ENCODE assay signal across 19 mouse cellular contexts in genomic region chr6:107513716-107514115, GRCm38 (mm10). TPM values are rescaled to one million over a fixed set of nuclear protein-coding genes. Genes with fewer than 3 reads are reported as not detected.
"Had no signal": no experiment of that assay in that cellular context is flagged by ENCODE, and none has a peak within 500 bp of the region (broad histone marks: within the 10 kb centered on the region; RNA-seq: fewer than 3 reads in every experiment).

No protein-coding gene starts in this region.

- ATAC-seq: liver, postnatal 0 days had no signal

- H3K4me1 ChIP-seq: limb, embryonic 12.5 days; liver, embryonic 13.5 days; lung, embryonic 15.5 days; megakaryocyte, embryonic 14.5 days; midbrain, embryonic 12.5 days; neural tube, embryonic 12.5 days had no signal

- H3K27ac ChIP-seq: layer of hippocampus, adult 2 months; left cerebral cortex, adult 2 months; limb, embryonic 12.5 days; liver, embryonic 13.5 days; lung, embryonic 15.5 days; macrophage; midbrain, embryonic 12.5 days; neural tube, embryonic 12.5 days; stomach, postnatal 0 days had no signal

- H3K9me3 ChIP-seq: limb, embryonic 12.5 days; liver, embryonic 13.5 days; lung, embryonic 15.5 days; midbrain, embryonic 12.5 days; neural tube, embryonic 12.5 days had no signal

- H3K27me3 ChIP-seq: limb, embryonic 12.5 days; liver, embryonic 13.5 days; lung, embryonic 15.5 days; megakaryocyte, embryonic 14.5 days; midbrain, embryonic 12.5 days; neural tube, embryonic 12.5 days had no signal

- H3K36me3 ChIP-seq: limb, embryonic 12.5 days; liver, embryonic 13.5 days; lung, embryonic 15.5 days; midbrain, embryonic 12.5 days; neural tube, embryonic 12.5 days had no signal

- H3K4me2 ChIP-seq: limb, embryonic 12.5 days; liver, embryonic 13.5 days; lung, embryonic 15.5 days; midbrain, embryonic 12.5 days; neural tube, embryonic 12.5 days had no signal

- H3K4me3 ChIP-seq: layer of hippocampus, adult 2 months; left cerebral cortex, adult 2 months; limb, embryonic 12.5 days; liver, embryonic 13.5 days; lung, embryonic 15.5 days; megakaryocyte, embryonic 14.5 days; midbrain, embryonic 12.5 days; neural tube, embryonic 12.5 days had no signal

- H3K9ac ChIP-seq: limb, embryonic 12.5 days; liver, embryonic 13.5 days; liver, postnatal 0 days; lung, embryonic 15.5 days; midbrain, embryonic 12.5 days; neural tube, embryonic 12.5 days had no signal

- DNase-seq: kidney, adult 18-20 months; kidney, postnatal 10 days; kidney, postnatal 4 days; liver; liver, embryonic 13.5 days; liver, postnatal 0 days; lung, postnatal 14 days; thymus, adult 18-20 months; thymus, postnatal 14 days had no signal

RNA-seq across cellular contexts. Expression of gene Lrrn1, which starts 15.9 kb away (rescaled TPM):
- total RNA-seq: neutrophil, adult 5-6 weeks had no signal
- polyA plus RNA-seq: macrophage had no signal
